Mouse (Mus musculus): Measurements from ENCODE around the gene Usp7. TPM values are rescaled to one million over a fixed set of nuclear protein-coding genes. Genes with fewer than 3 reads are reported as not detected.

Gene Usp7
- polyA plus RNA-seq, 1 experiment = 26.2 TPM

DNA sequence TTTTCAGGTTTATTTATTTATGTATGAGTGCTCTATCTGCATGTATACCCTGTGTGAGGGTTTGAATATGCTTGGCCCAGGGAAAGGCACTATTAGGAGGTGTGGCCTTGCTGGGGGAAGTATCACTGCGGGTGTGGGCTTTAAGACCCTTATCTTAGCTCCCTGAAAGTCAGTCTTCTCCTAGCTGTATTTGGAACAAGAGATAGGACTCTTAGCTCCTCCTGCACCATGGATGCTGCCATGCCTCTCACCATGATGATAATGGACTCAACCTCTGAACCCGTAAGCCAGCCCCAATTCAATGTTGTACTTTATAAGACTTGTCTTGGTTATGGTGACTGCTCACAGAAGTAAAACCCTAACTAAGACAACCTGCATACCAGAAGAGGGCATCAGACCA is 39.8 kb downstream of the Usp7 start:
- no peak for DNase-seq
- TF ChIP-seq POLR2A (IDR thresholded peaks at IDR 0.05; ENCODE audit: low read depth, low read length) (no peak), CTCF (conservative IDR thresholded peaks at IDR 0.05; ENCODE audit: insufficient read depth, insufficient read length, low read depth, low read length) (no peak)
- no peak overlapping the region for H3K27ac ChIP-seq (ENCODE audit: insufficient read depth, low read depth, low read length)
- no peaks in the 10 kb centered on the region for H3K36me3 ChIP-seq (ENCODE audit: control insufficient read depth, insufficient read depth, low read length)
- H3K4me1 ChIP-seq (ENCODE audit: control insufficient read depth, insufficient read depth, low read length) = no peaks in the 10 kb centered on the region
- no peak overlapping the region for H3K4me3 ChIP-seq (ENCODE audit: insufficient read depth, low read depth, low read length)
- H3K27me3 ChIP-seq (replicated peaks; ENCODE audit: control insufficient read depth, insufficient read depth, low read length) = no peaks in the 10 kb centered on the region
- WGBS = 88% methylated on average over 2 of the region's 2 CpGs

DNA sequence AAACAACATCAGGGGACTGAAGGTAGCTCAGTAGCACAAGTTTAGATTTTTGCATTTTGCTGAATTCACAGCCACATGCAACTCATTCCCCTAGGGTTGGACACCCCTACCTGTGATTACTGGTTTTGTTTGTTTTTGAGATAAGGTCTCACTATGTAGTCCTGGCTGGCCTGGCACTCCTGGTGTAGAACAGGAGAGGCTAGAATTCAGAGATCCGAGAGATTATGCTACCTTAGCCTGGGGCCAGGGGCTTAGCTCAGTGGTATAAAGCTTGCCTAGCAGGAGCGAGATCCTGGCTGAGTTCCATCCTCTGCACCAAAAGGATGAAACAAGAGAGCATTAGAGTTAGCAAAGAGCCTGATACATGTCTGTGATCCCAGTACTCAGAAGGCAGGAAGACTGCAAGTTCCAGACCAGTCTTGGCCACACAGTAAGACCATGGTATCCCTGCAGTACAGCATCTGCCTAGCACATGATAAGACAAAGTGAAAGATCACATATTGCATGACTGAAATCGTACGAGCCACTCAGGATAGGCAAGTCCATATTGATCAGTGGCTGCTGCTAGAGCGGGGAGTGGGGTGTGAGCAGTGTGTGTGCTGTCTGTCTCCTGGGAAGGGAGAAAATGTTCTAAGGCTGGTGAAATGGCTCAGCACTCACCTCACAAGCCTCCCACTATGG is 40.4 kb downstream of the Usp7 start:
- Histone ChIP-seq H3K4me1 (ENCODE audit: control insufficient read depth, insufficient read depth, low read length) (no peaks in the 10 kb centered on the region), H3K27ac (ENCODE audit: insufficient read depth, low read depth, low read length) (no peak overlapping the region), H3K4me3 (ENCODE audit: insufficient read depth, low read depth, low read length) (no peak overlapping the region), H3K36me3 (ENCODE audit: control insufficient read depth, insufficient read depth, low read length) (no peaks in the 10 kb centered on the region), H3K27me3 (replicated peaks; ENCODE audit: control insufficient read depth, insufficient read depth, low read length) (no peaks in the 10 kb centered on the region)
- TF ChIP-seq CTCF (conservative IDR thresholded peaks at IDR 0.05; ENCODE audit: insufficient read depth, insufficient read length, low read depth, low read length) (no peak), POLR2A (IDR thresholded peaks at IDR 0.05; ENCODE audit: low read depth, low read length) (no peak)
- DNase-seq = no peak
- WGBS = 77% methylated on average over 5 of the region's 5 CpGs

DNA sequence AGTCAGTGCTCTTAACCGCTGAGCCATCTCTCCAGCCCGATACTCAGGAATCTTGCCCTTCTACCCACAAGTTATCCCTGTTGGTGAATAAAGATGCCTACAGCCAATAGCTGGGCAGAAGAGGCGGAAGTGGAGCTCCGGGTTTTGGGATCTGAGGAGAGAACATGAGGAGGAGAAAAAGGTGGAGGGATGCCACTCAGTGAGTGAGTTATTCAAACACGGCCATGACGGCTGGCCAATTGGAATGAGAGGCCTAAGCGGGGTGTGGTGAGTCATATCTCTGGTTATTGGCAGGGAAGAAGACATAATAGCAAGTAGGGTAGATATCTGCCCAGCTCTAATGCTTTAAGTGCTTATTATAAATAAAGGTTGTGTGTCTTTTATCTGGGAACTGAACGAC is 43.2 kb downstream of the Usp7 start:
- H3K4me3 ChIP-seq (ENCODE audit: insufficient read depth, low read depth, low read length) = no peak overlapping the region
- no peak for DNase-seq
- WGBS = 97% methylated on average over 8 of the region's 8 CpGs
- H3K27ac ChIP-seq (ENCODE audit: insufficient read depth, low read depth, low read length) = no peak overlapping the region
- TF ChIP-seq POLR2A (IDR thresholded peaks at IDR 0.05; ENCODE audit: low read depth, low read length) (no peak), CTCF (conservative IDR thresholded peaks at IDR 0.05; ENCODE audit: insufficient read depth, insufficient read length, low read depth, low read length) (no peak)
- H3K36me3 ChIP-seq (ENCODE audit: control insufficient read depth, insufficient read depth, low read length) = no peaks in the 10 kb centered on the region
- H3K27me3 ChIP-seq (replicated peaks; ENCODE audit: control insufficient read depth, insufficient read depth, low read length) = no peaks in the 10 kb centered on the region
- H3K4me1 ChIP-seq (ENCODE audit: control insufficient read depth, insufficient read depth, low read length) = no peaks in the 10 kb centered on the region

DNA sequence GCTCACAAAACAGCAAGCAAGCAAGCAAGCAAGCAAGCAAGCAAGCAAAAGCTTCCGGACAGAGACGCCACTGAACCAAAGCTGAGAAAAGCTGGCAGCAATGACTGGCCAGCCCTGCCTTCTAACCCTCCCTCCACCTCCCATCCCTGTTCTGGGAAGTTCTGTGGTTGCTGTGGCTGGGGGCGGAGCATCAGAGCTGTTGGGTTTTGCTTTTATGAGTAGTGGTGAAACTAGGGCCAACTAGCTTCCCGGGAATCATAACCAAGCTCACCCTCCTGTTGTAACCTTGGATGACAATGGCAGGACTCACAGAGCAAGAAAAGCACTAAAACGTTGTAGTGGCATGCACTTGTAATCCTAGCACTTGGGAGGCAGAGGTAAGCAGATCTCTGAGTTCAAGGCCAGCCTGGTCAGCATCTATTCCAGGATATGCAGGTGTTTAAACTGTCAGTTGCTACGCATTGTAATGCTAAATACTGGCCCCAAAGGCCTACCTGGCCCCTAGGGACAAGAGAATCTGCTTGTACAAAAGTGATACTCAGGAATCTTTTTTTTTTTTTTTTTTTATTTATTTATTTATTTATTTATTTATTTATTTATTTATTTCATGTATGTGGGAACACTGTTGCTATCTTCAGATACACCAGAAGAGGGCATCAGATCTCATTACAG is 43.8 kb downstream of the Usp7 start:
- Histone ChIP-seq H3K27me3 (replicated peaks; ENCODE audit: control insufficient read depth, insufficient read depth, low read length) (no peaks in the 10 kb centered on the region), H3K36me3 (ENCODE audit: control insufficient read depth, insufficient read depth, low read length) (no peaks in the 10 kb centered on the region), H3K27ac (ENCODE audit: insufficient read depth, low read depth, low read length) (no peak overlapping the region), H3K4me1 (ENCODE audit: control insufficient read depth, insufficient read depth, low read length) (no peaks in the 10 kb centered on the region), H3K4me3 (ENCODE audit: insufficient read depth, low read depth, low read length) (no peak overlapping the region)
- TF ChIP-seq CTCF (conservative IDR thresholded peaks at IDR 0.05; ENCODE audit: insufficient read depth, insufficient read length, low read depth, low read length) = no peak
- TF ChIP-seq POLR2A (IDR thresholded peaks at IDR 0.05; ENCODE audit: low read depth, low read length) = no peak
- WGBS = 64% methylated on average over 6 of the region's 6 CpGs
- DNase-seq = peak; percentile 51

DNA sequence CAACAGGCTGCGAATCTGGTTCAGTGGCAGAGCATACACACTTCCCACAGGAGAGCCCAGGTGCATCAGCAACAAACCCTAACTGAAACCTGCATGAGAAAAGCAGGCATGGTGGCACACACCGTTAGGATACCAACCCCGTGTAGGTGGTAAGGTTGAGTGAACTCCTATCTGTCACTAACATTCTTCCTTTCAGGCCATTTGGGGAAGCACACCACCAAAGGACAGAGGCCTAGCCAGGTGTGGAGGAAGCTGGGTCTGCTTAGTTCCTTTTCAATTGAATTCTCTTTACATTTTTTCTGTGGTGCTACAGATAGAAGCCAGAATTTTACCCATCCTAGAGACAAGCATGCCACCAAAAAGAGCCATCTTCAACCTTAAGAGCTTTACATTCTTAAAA is 44.3 kb downstream of the Usp7 start:
- no peak for DNase-seq
- no peak overlapping the region for H3K4me3 ChIP-seq (ENCODE audit: insufficient read depth, low read depth, low read length)
- WGBS = 60% methylated on average over 3 of the region's 3 CpGs
- TF ChIP-seq CTCF (conservative IDR thresholded peaks at IDR 0.05; ENCODE audit: insufficient read depth, insufficient read length, low read depth, low read length) (no peak), POLR2A (IDR thresholded peaks at IDR 0.05; ENCODE audit: low read depth, low read length) (no peak)
- H3K36me3 ChIP-seq (ENCODE audit: control insufficient read depth, insufficient read depth, low read length) = no peaks in the 10 kb centered on the region
- no peaks in the 10 kb centered on the region for H3K27me3 ChIP-seq (replicated peaks; ENCODE audit: control insufficient read depth, insufficient read depth, low read length)
- no peak overlapping the region for H3K27ac ChIP-seq (ENCODE audit: insufficient read depth, low read depth, low read length)
- H3K4me1 ChIP-seq (ENCODE audit: control insufficient read depth, insufficient read depth, low read length) = no peaks in the 10 kb centered on the region

DNA sequence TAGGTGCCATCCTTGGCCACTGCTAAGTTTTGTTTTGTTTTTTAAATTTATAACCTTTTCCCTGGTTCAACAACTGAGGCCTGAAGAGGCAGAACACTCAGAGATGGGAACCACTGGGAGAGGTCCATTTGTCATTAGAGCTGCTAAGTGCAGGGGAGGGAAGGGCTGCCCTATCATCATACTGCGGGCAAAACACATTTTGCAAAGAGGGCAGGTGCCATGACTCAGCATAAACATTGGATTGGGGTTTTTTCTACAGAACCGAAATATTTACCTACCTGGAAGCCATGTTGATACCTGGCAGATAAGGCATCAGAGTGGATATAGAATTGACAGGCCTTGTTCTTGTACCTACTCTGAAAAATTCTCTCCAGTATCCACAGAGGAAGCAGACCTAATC is 45.6 kb downstream of the Usp7 start:
- no peaks in the 10 kb centered on the region for H3K4me1 ChIP-seq (ENCODE audit: control insufficient read depth, insufficient read depth, low read length)
- 86% methylated on average over 2 of the region's 2 CpGs for WGBS
- no peaks in the 10 kb centered on the region for H3K36me3 ChIP-seq (ENCODE audit: control insufficient read depth, insufficient read depth, low read length)

DNA sequence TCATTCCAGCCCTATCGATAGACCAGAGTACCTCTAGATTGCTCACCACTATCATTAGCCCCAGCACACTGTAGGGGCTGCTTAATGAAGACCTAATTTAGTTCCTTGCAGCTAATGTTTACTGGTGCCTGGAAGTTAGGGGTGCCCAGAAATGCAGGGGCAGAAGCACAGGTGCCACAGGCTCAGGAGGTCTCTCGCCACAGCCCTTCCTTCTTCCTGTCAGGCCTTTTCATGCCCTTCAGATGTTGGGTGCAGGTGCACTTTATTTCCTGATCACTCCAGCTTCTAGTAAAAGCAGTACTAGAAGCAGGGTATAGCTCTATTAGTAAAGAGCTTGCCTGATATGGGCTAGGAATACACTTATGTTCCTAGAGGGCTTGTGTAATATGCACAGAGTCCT is 46.4 kb downstream of the Usp7 start:
- Histone ChIP-seq H3K4me3 (ENCODE audit: insufficient read depth, low read depth, low read length) (no peak overlapping the region), H3K4me1 (ENCODE audit: control insufficient read depth, insufficient read depth, low read length) (no peaks in the 10 kb centered on the region), H3K27me3 (replicated peaks; ENCODE audit: control insufficient read depth, insufficient read depth, low read length) (no peaks in the 10 kb centered on the region), H3K36me3 (ENCODE audit: control insufficient read depth, insufficient read depth, low read length) (no peaks in the 10 kb centered on the region), H3K27ac (ENCODE audit: insufficient read depth, low read depth, low read length) (no peak overlapping the region)
- WGBS = 92% methylated on average over 2 of the region's 2 CpGs
- TF ChIP-seq POLR2A (IDR thresholded peaks at IDR 0.05; ENCODE audit: low read depth, low read length) (no peak), CTCF (conservative IDR thresholded peaks at IDR 0.05; ENCODE audit: insufficient read depth, insufficient read length, low read depth, low read length) (no peak)
- DNase-seq = no peak

More for the DNA sequence above, 45.6 kb downstream of the Usp7 start:
- H3K27me3 ChIP-seq (replicated peaks; ENCODE audit: control insufficient read depth, insufficient read depth, low read length) = no peaks in the 10 kb centered on the region
- no peak for DNase-seq
- no peak for TF ChIP-seq POLR2A (IDR thresholded peaks at IDR 0.05; ENCODE audit: low read depth, low read length)
- TF ChIP-seq CTCF (conservative IDR thresholded peaks at IDR 0.05; ENCODE audit: insufficient read depth, insufficient read length, low read depth, low read length) = no peak
- no peak overlapping the region for H3K4me3 ChIP-seq (ENCODE audit: insufficient read depth, low read depth, low read length)
- H3K27ac ChIP-seq (ENCODE audit: insufficient read depth, low read depth, low read length) = no peak overlapping the region
